Mouse (Mus musculus): Measurements from ENCODE around the gene Arap2. TPM values are rescaled to one million over a fixed set of nuclear protein-coding genes. Genes with fewer than 3 reads are reported as not detected.

Gene Arap2
- polyA plus RNA-seq, 1 experiment from 2014 or later, result 5.5 TPM

DNA sequence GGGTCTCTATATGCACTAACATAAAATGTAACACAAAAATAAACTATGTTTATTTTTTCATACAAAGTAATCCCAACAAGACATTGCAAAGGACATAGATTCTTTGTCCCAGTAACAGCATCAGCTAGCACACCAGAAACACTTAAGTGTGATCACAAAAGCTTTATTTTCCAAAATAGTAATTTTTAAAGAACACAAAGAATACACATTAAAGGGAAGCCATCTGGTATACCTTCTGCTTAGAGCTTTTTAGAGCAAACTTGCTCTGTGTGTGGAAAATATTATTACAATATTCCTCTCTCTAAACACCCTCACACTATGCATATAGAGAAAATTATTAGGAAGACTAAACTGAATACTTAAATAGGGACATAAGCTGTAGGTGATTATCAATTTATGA is 100.6 kb downstream of the Arap2 start:
- Histone ChIP-seq H3K9ac (replicated peaks; ENCODE audit: low read depth, low read length) (no peak overlapping the region), H3K27ac (ENCODE audit: low read depth, low read length) (no peak overlapping the region), H3K4me2 (ENCODE audit: low read depth, low read length) (no peak overlapping the region), H3K27me3 (ENCODE audit: control insufficient read depth, insufficient read depth, low read length) (no peaks in the 10 kb centered on the region), H3K36me3 (ENCODE audit: control insufficient read depth, insufficient read depth, low read length) (no peaks in the 10 kb centered on the region), H3K4me1 (ENCODE audit: control insufficient read depth, insufficient read depth, low read length) (no peaks in the 10 kb centered on the region), H3K4me3 (ENCODE audit: low read depth, low read length) (no peak overlapping the region), H3K9me3 (ENCODE audit: control insufficient read depth, low read length) (no peaks in the 10 kb centered on the region)
- ATAC-seq (ENCODE audit: low read depth), result no peak

- Histone ChIP-seq H3K9me3 (ENCODE audit: control insufficient read depth, low read length) (no peaks in the 10 kb centered on the region), H3K4me1 (ENCODE audit: control insufficient read depth, insufficient read depth, low read length) (no peaks in the 10 kb centered on the region), H3K36me3 (ENCODE audit: control insufficient read depth, insufficient read depth, low read length) (no peaks in the 10 kb centered on the region), H3K27me3 (ENCODE audit: control insufficient read depth, insufficient read depth, low read length) (no peaks in the 10 kb centered on the region), H3K27ac (ENCODE audit: low read depth, low read length) (no peak overlapping the region), H3K4me3 (ENCODE audit: low read depth, low read length) (no peak overlapping the region), H3K4me2 (ENCODE audit: low read depth, low read length) (no peak overlapping the region), H3K9ac (replicated peaks; ENCODE audit: low read depth, low read length) (no peak overlapping the region)
- 72% methylated on average over 4 of the region's 4 CpGs for WGBS
- ATAC-seq (ENCODE audit: low read depth), result no peak
These were observed 101.1 kb downstream of the Arap2 start for GRCm38 (mm10) chr5:62664847-62665246.

DNA sequence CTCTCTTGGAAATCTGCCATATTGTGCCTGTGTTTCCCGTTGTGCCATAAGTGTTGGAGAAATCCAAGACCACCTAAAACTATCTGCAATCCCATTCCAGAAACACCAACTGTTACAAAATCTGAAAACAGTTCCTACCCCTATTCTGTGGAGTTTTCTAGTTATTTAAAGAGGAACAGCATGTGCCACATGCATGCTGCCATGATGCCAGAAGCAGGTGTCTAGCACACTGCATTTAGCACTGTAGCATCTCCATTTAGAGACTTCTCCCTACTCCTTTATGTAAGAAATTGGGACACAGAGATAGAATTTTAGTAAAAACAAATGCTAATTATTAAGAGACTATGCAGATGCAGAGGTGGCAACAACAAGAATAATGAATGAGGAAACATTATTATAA is 102.8 kb downstream of the Arap2 start:
- Histone ChIP-seq H3K4me1 (ENCODE audit: control insufficient read depth, insufficient read depth, low read length) (no peaks in the 10 kb centered on the region), H3K9me3 (ENCODE audit: control insufficient read depth, low read length) (no peaks in the 10 kb centered on the region), H3K4me3 (ENCODE audit: low read depth, low read length) (no peak overlapping the region), H3K27ac (ENCODE audit: low read depth, low read length) (no peak overlapping the region), H3K4me2 (ENCODE audit: low read depth, low read length) (no peak overlapping the region), H3K36me3 (ENCODE audit: control insufficient read depth, insufficient read depth, low read length) (no peaks in the 10 kb centered on the region), H3K27me3 (ENCODE audit: control insufficient read depth, insufficient read depth, low read length) (no peaks in the 10 kb centered on the region), H3K9ac (replicated peaks; ENCODE audit: low read depth, low read length) (no peak overlapping the region)
- no peak for ATAC-seq (ENCODE audit: low read depth)
- 76% methylated on average over 1 of the region's 1 CpGs for WGBS

GRCm38 (mm10) chr5:62653924-62654323 is 112.0 kb downstream of the Arap2 start:
- no peak for ATAC-seq (ENCODE audit: low read depth)
- no peak overlapping the region for H3K9ac ChIP-seq (replicated peaks; ENCODE audit: low read depth, low read length)
- H3K4me3 ChIP-seq (ENCODE audit: low read depth, low read length), result no peak overlapping the region
- H3K9me3 ChIP-seq (ENCODE audit: control insufficient read depth, low read length), result no peaks in the 10 kb centered on the region
- H3K4me2 ChIP-seq (ENCODE audit: low read depth, low read length), result no peak overlapping the region
- H3K4me1 ChIP-seq (ENCODE audit: control insufficient read depth, insufficient read depth, low read length), result no peaks in the 10 kb centered on the region
- 77% methylated on average over 5 of the region's 5 CpGs for WGBS
- no peaks in the 10 kb centered on the region for H3K36me3 ChIP-seq (ENCODE audit: control insufficient read depth, insufficient read depth, low read length)
- H3K27ac ChIP-seq (ENCODE audit: low read depth, low read length), result no peak overlapping the region
- H3K27me3 ChIP-seq (ENCODE audit: control insufficient read depth, insufficient read depth, low read length), result no peaks in the 10 kb centered on the region

- no peak for ATAC-seq (ENCODE audit: low read depth)
- no peak overlapping the region for H3K9ac ChIP-seq (replicated peaks; ENCODE audit: low read depth, low read length)
- H3K9me3 ChIP-seq (ENCODE audit: control insufficient read depth, low read length), result no peaks in the 10 kb centered on the region
- no peaks in the 10 kb centered on the region for H3K4me1 ChIP-seq (ENCODE audit: control insufficient read depth, insufficient read depth, low read length)
- 91% methylated on average over 4 of the region's 4 CpGs for whole genome bisulfite sequencing
- H3K27me3 ChIP-seq (ENCODE audit: control insufficient read depth, insufficient read depth, low read length), result no peaks in the 10 kb centered on the region
- no peak overlapping the region for H3K4me2 ChIP-seq (ENCODE audit: low read depth, low read length)
- no peak overlapping the region for H3K4me3 ChIP-seq (ENCODE audit: low read depth, low read length)
- H3K36me3 ChIP-seq (ENCODE audit: control insufficient read depth, insufficient read depth, low read length), result no peaks in the 10 kb centered on the region
- H3K27ac ChIP-seq (ENCODE audit: low read depth, low read length), result no peak overlapping the region
These were observed 123.6 kb downstream of the Arap2 start for GRCm38 (mm10) chr5:62642330-62642729.

GRCm38 (mm10) chr5:62640501-62640900 is 125.5 kb downstream of the Arap2 start:
- Histone ChIP-seq H3K4me3 (ENCODE audit: low read depth, low read length) (no peak overlapping the region), H3K4me2 (ENCODE audit: low read depth, low read length) (no peak overlapping the region), H3K9me3 (ENCODE audit: control insufficient read depth, low read length) (no peaks in the 10 kb centered on the region), H3K27ac (ENCODE audit: low read depth, low read length) (no peak overlapping the region), H3K36me3 (ENCODE audit: control insufficient read depth, insufficient read depth, low read length) (no peaks in the 10 kb centered on the region), H3K9ac (replicated peaks; ENCODE audit: low read depth, low read length) (no peak overlapping the region), H3K4me1 (ENCODE audit: control insufficient read depth, insufficient read depth, low read length) (no peaks in the 10 kb centered on the region), H3K27me3 (ENCODE audit: control insufficient read depth, insufficient read depth, low read length) (no peaks in the 10 kb centered on the region)
- WGBS, result 73% methylated on average over 8 of the region's 8 CpGs
- no peak for ATAC-seq (ENCODE audit: low read depth)

- WGBS, result 79% methylated on average over 3 of the region's 3 CpGs
- Histone ChIP-seq H3K4me1 (ENCODE audit: control insufficient read depth, insufficient read depth, low read length) (no peaks in the 10 kb centered on the region), H3K27me3 (ENCODE audit: control insufficient read depth, insufficient read depth, low read length) (no peaks in the 10 kb centered on the region), H3K4me3 (ENCODE audit: low read depth, low read length) (no peak overlapping the region), H3K9me3 (ENCODE audit: control insufficient read depth, low read length) (no peaks in the 10 kb centered on the region), H3K4me2 (ENCODE audit: low read depth, low read length) (no peak overlapping the region), H3K36me3 (ENCODE audit: control insufficient read depth, insufficient read depth, low read length) (no peaks in the 10 kb centered on the region), H3K9ac (replicated peaks; ENCODE audit: low read depth, low read length) (no peak overlapping the region), H3K27ac (ENCODE audit: low read depth, low read length) (no peak overlapping the region)
- ATAC-seq (ENCODE audit: low read depth), result no peak
These were observed 129.6 kb downstream of the Arap2 start for GRCm38 (mm10) chr5:62636341-62636740.

DNA sequence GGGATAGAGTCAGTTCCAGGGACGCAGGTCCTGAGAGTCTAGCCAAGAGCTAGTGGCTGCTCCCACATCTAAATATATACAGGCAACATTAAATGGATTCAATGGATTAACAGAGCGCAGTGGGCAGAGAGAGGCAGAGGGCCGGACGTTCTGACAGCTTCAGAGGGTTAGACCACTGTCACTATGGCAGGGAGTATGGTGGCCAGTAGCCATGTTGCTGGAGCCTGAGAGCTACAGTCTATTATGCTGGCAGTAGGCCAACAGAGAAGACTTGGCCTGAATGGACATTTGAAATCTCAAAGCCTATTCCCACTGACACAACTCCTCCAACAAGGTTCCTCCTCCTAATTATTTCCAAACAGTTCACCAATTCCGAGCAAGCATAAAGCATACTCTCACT is 137.1 kb downstream of the Arap2 start:
- whole genome bisulfite sequencing, result 98% methylated on average over 5 of the region's 5 CpGs
- no peaks in the 10 kb centered on the region for H3K36me3 ChIP-seq (ENCODE audit: control insufficient read depth, insufficient read depth, low read length)
- no peaks in the 10 kb centered on the region for H3K9me3 ChIP-seq (ENCODE audit: control insufficient read depth, low read length)
- no peaks in the 10 kb centered on the region for H3K27me3 ChIP-seq (ENCODE audit: control insufficient read depth, insufficient read depth, low read length)
- no peak overlapping the region for H3K27ac ChIP-seq (ENCODE audit: low read depth, low read length)
- H3K9ac ChIP-seq (replicated peaks; ENCODE audit: low read depth, low read length), result no peak overlapping the region
- ATAC-seq (ENCODE audit: low read depth), result no peak
- H3K4me1 ChIP-seq (ENCODE audit: control insufficient read depth, insufficient read depth, low read length), result no peaks in the 10 kb centered on the region
- H3K4me2 ChIP-seq (ENCODE audit: low read depth, low read length), result no peak overlapping the region
- no peak overlapping the region for H3K4me3 ChIP-seq (ENCODE audit: low read depth, low read length)

- no peak for ATAC-seq (ENCODE audit: low read depth)
- Histone ChIP-seq H3K9ac (replicated peaks; ENCODE audit: low read depth, low read length) (no peak overlapping the region), H3K4me3 (ENCODE audit: low read depth, low read length) (no peak overlapping the region), H3K9me3 (ENCODE audit: control insufficient read depth, low read length) (no peaks in the 10 kb centered on the region), H3K27ac (ENCODE audit: low read depth, low read length) (no peak overlapping the region), H3K4me1 (ENCODE audit: control insufficient read depth, insufficient read depth, low read length) (no peaks in the 10 kb centered on the region), H3K36me3 (ENCODE audit: control insufficient read depth, insufficient read depth, low read length) (no peaks in the 10 kb centered on the region), H3K27me3 (ENCODE audit: control insufficient read depth, insufficient read depth, low read length) (no peaks in the 10 kb centered on the region), H3K4me2 (ENCODE audit: low read depth, low read length) (no peak overlapping the region)
- WGBS, result 89% methylated on average over 11 of the region's 11 CpGs
These were observed 143.0 kb downstream of the Arap2 start for GRCm38 (mm10) chr5:62622848-62623479.
